Mouse (Mus musculus): Measurements from ENCODE around the gene Asic2.

- TF ChIP-seq CTCF (IDR thresholded peaks at IDR 0.05; ENCODE audit: borderline replicate concordance, extremely low read depth, insufficient read depth, insufficient read length) (no peak), POLR2A (IDR thresholded peaks at IDR 0.05; ENCODE audit: borderline replicate concordance, extremely low read depth, insufficient read depth, insufficient read length, poor library complexity, severe bottlenecking) (no peak)
Measured at GRCm38 (mm10) chr11:81620516-81620915, 347.7 kb downstream of the Asic2 start.

Measured in brain, embryonic 14.5 days (tissue).